Mouse (Mus musculus): ENCODE measurements around the gene Gtf2ird2. TPM values are rescaled to one million over a fixed set of nuclear protein-coding genes. Genes with fewer than 3 reads are reported as not detected.
A peak's percentile ranks its signal among the peaks of the same experiment; 100 is the strongest.

The Gtf2ird2 gene
- polyA plus RNA-seq, 1 experiment from 2014 or later = 7.1 TPM

GRCm38 (mm10) chr5:134248608-134249244, 64.9 kb downstream of the Gtf2ird2 start:
- ATAC-seq (ENCODE audit: insufficient read depth, low FRiP score) = no peak
- no peaks in the 10 kb centered on the region for H3K4me1 ChIP-seq (ENCODE audit: control insufficient read depth, insufficient read depth, low read length)
- H3K27ac ChIP-seq (ENCODE audit: low read length) = no peak overlapping the region
- 83% methylated on average over 14 of the region's 14 CpGs for WGBS
- no peaks in the 10 kb centered on the region for H3K27me3 ChIP-seq (ENCODE audit: control insufficient read depth, insufficient read depth, low read length)
- no peaks in the 10 kb centered on the region for H3K9me3 ChIP-seq (replicated peaks; ENCODE audit: control insufficient read depth, low read length)
- peaks cover 80% of the 10 kb centered on the region for H3K36me3 ChIP-seq (ENCODE audit: control insufficient read depth, insufficient read depth, low read length)
- H3K4me3 ChIP-seq (replicated peaks; ENCODE audit: low read length) = no peak overlapping the region
- H3K4me2 ChIP-seq (ENCODE audit: low read depth, low read length) = no peak overlapping the region
- no peak overlapping the region for H3K9ac ChIP-seq (ENCODE audit: low read length)

GRCm38 (mm10) chr5:134249245-134249649, 65.4 kb downstream of the Gtf2ird2 start:
- Histone ChIP-seq H3K4me2 (ENCODE audit: low read depth, low read length) (no peak overlapping the region), H3K27ac (ENCODE audit: low read length) (no peak overlapping the region), H3K9me3 (replicated peaks; ENCODE audit: control insufficient read depth, low read length) (no peaks in the 10 kb centered on the region), H3K27me3 (ENCODE audit: control insufficient read depth, insufficient read depth, low read length) (no peaks in the 10 kb centered on the region), H3K9ac (ENCODE audit: low read length) (no peak overlapping the region), H3K4me1 (ENCODE audit: control insufficient read depth, insufficient read depth, low read length) (no peaks in the 10 kb centered on the region), H3K36me3 (ENCODE audit: control insufficient read depth, insufficient read depth, low read length) (peaks cover 76% of the 10 kb centered on the region), H3K4me3 (replicated peaks; ENCODE audit: low read length) (no peak overlapping the region)
- no peak for ATAC-seq (ENCODE audit: insufficient read depth, low FRiP score)
- 80% methylated on average over 8 of the region's 8 CpGs for WGBS

GRCm38 (mm10) chr5:134250601-134251000, 66.8 kb downstream of the Gtf2ird2 start:
- no peak overlapping the region for H3K27ac ChIP-seq (ENCODE audit: low read length)
- H3K27me3 ChIP-seq (ENCODE audit: control insufficient read depth, insufficient read depth, low read length) = no peaks in the 10 kb centered on the region
- WGBS = 88% methylated on average over 3 of the region's 3 CpGs
- H3K36me3 ChIP-seq (ENCODE audit: control insufficient read depth, insufficient read depth, low read length) = peaks cover 77% of the 10 kb centered on the region
- H3K4me1 ChIP-seq (ENCODE audit: control insufficient read depth, insufficient read depth, low read length) = no peaks in the 10 kb centered on the region
- no peak for ATAC-seq (ENCODE audit: insufficient read depth, low FRiP score)
- H3K4me3 ChIP-seq (replicated peaks; ENCODE audit: low read length) = no peak overlapping the region
- no peaks in the 10 kb centered on the region for H3K9me3 ChIP-seq (replicated peaks; ENCODE audit: control insufficient read depth, low read length)
- H3K9ac ChIP-seq (ENCODE audit: low read length) = no peak overlapping the region
- H3K4me2 ChIP-seq (ENCODE audit: low read depth, low read length) = no peak overlapping the region

- no peaks in the 10 kb centered on the region for H3K4me1 ChIP-seq (ENCODE audit: control insufficient read depth, insufficient read depth, low read length)
- H3K27me3 ChIP-seq (ENCODE audit: control insufficient read depth, insufficient read depth, low read length) = no peaks in the 10 kb centered on the region
- H3K4me3 ChIP-seq (replicated peaks; ENCODE audit: low read length) = no peak overlapping the region
- H3K9me3 ChIP-seq (replicated peaks; ENCODE audit: control insufficient read depth, low read length) = no peaks in the 10 kb centered on the region
- H3K4me2 ChIP-seq (ENCODE audit: low read depth, low read length) = no peak overlapping the region
- WGBS = 96% methylated on average over 4 of the region's 4 CpGs
- no peak overlapping the region for H3K27ac ChIP-seq (ENCODE audit: low read length)
- H3K36me3 ChIP-seq (ENCODE audit: control insufficient read depth, insufficient read depth, low read length) = peaks cover 73% of the 10 kb centered on the region
- no peak overlapping the region for H3K9ac ChIP-seq (ENCODE audit: low read length)
- ATAC-seq (ENCODE audit: insufficient read depth, low FRiP score) = no peak
These were observed 67.3 kb downstream of the Gtf2ird2 start for GRCm38 (mm10) chr5:134251083-134251482.

GRCm38 (mm10) chr5:134253806-134254205, 70.0 kb downstream of the Gtf2ird2 start:
- no peaks in the 10 kb centered on the region for H3K27me3 ChIP-seq (ENCODE audit: control insufficient read depth, insufficient read depth, low read length)
- no peak overlapping the region for H3K9ac ChIP-seq (ENCODE audit: low read length)
- no peak overlapping the region for H3K27ac ChIP-seq (ENCODE audit: low read length)
- no peaks in the 10 kb centered on the region for H3K9me3 ChIP-seq (replicated peaks; ENCODE audit: control insufficient read depth, low read length)
- 73% methylated on average over 3 of the region's 3 CpGs for WGBS
- H3K4me2 ChIP-seq (ENCODE audit: low read depth, low read length) = no peak overlapping the region
- H3K4me1 ChIP-seq (ENCODE audit: control insufficient read depth, insufficient read depth, low read length) = no peaks in the 10 kb centered on the region
- peaks cover 58% of the 10 kb centered on the region for H3K36me3 ChIP-seq (ENCODE audit: control insufficient read depth, insufficient read depth, low read length)
- no peak for ATAC-seq (ENCODE audit: insufficient read depth, low FRiP score)
- H3K4me3 ChIP-seq (replicated peaks; ENCODE audit: low read length) = no peak overlapping the region

- no peaks in the 10 kb centered on the region for H3K4me1 ChIP-seq (ENCODE audit: control insufficient read depth, insufficient read depth, low read length)
- no peak overlapping the region for H3K4me3 ChIP-seq (replicated peaks; ENCODE audit: low read length)
- ATAC-seq (ENCODE audit: insufficient read depth, low FRiP score) = no peak
- no peak overlapping the region for H3K9ac ChIP-seq (ENCODE audit: low read length)
- H3K27ac ChIP-seq (ENCODE audit: low read length) = no peak overlapping the region
- peaks cover 58% of the 10 kb centered on the region for H3K36me3 ChIP-seq (ENCODE audit: control insufficient read depth, insufficient read depth, low read length)
- H3K4me2 ChIP-seq (ENCODE audit: low read depth, low read length) = no peak overlapping the region
- no peaks in the 10 kb centered on the region for H3K27me3 ChIP-seq (ENCODE audit: control insufficient read depth, insufficient read depth, low read length)
- no peaks in the 10 kb centered on the region for H3K9me3 ChIP-seq (replicated peaks; ENCODE audit: control insufficient read depth, low read length)
- WGBS = 89% methylated on average over 10 of the region's 10 CpGs
These were observed 71.5 kb downstream of the Gtf2ird2 start for GRCm38 (mm10) chr5:134255294-134255693.

- Histone ChIP-seq H3K36me3 (ENCODE audit: control insufficient read depth, insufficient read depth, low read length) (peaks cover 60% of the 10 kb centered on the region), H3K27me3 (ENCODE audit: control insufficient read depth, insufficient read depth, low read length) (no peaks in the 10 kb centered on the region), H3K27ac (ENCODE audit: low read length) (0 out of 2 replicates have a peak overlapping the region, but pooled peaks have one; percentile 42), H3K4me3 (replicated peaks; ENCODE audit: low read length) (no peak overlapping the region), H3K9ac (ENCODE audit: low read length) (no peak overlapping the region), H3K4me2 (ENCODE audit: low read depth, low read length) (no peak overlapping the region), H3K4me1 (ENCODE audit: control insufficient read depth, insufficient read depth, low read length) (no peaks in the 10 kb centered on the region), H3K9me3 (replicated peaks; ENCODE audit: control insufficient read depth, low read length) (no peaks in the 10 kb centered on the region)
- WGBS = 88% methylated on average over 13 of the region's 13 CpGs
- ATAC-seq (ENCODE audit: insufficient read depth, low FRiP score) = no peak
These were observed 73.7 kb downstream of the Gtf2ird2 start for GRCm38 (mm10) chr5:134257349-134258031.

GRCm38 (mm10) chr5:134258395-134258794, 74.6 kb downstream of the Gtf2ird2 start:
- Histone ChIP-seq H3K4me2 (ENCODE audit: low read depth, low read length) (no peak overlapping the region), H3K27ac (ENCODE audit: low read length) (no peak overlapping the region), H3K9me3 (replicated peaks; ENCODE audit: control insufficient read depth, low read length) (no peaks in the 10 kb centered on the region), H3K4me3 (replicated peaks; ENCODE audit: low read length) (no peak overlapping the region), H3K27me3 (ENCODE audit: control insufficient read depth, insufficient read depth, low read length) (no peaks in the 10 kb centered on the region), H3K36me3 (ENCODE audit: control insufficient read depth, insufficient read depth, low read length) (peaks cover 57% of the 10 kb centered on the region), H3K4me1 (ENCODE audit: control insufficient read depth, insufficient read depth, low read length) (no peaks in the 10 kb centered on the region), H3K9ac (ENCODE audit: low read length) (no peak overlapping the region)
- no peak for ATAC-seq (ENCODE audit: insufficient read depth, low FRiP score)
- 73% methylated on average over 4 of the region's 4 CpGs for WGBS

GRCm38 (mm10) chr5:134258934-134259333, 75.1 kb downstream of the Gtf2ird2 start:
- WGBS = 94% methylated on average over 2 of the region's 2 CpGs
- no peak overlapping the region for H3K9ac ChIP-seq (ENCODE audit: low read length)
- peaks cover 57% of the 10 kb centered on the region for H3K36me3 ChIP-seq (ENCODE audit: control insufficient read depth, insufficient read depth, low read length)
- no peak overlapping the region for H3K4me2 ChIP-seq (ENCODE audit: low read depth, low read length)
- H3K4me3 ChIP-seq (replicated peaks; ENCODE audit: low read length) = no peak overlapping the region
- H3K27me3 ChIP-seq (ENCODE audit: control insufficient read depth, insufficient read depth, low read length) = no peaks in the 10 kb centered on the region
- no peaks in the 10 kb centered on the region for H3K4me1 ChIP-seq (ENCODE audit: control insufficient read depth, insufficient read depth, low read length)
- H3K9me3 ChIP-seq (replicated peaks; ENCODE audit: control insufficient read depth, low read length) = no peaks in the 10 kb centered on the region
- no peak for ATAC-seq (ENCODE audit: insufficient read depth, low FRiP score)
- H3K27ac ChIP-seq (ENCODE audit: low read length) = no peak overlapping the region

Data from stomach, embryonic 16.5 days (tissue).